Mouse (Mus musculus) embryonic facial prominence, embryonic 13.5 days (tissue): ENCODE data around the gene Stx7. TPM values are rescaled to one million over a fixed set of nuclear protein-coding genes. Genes with fewer than 3 reads are reported as not detected.
"Not testable (repeated sequence)": the region's sequence is repeated elsewhere in the genome, so short reads cannot be mapped to it uniquely, and the experiment has no call there.

Experiments used
- ATAC-seq: fragments of 200-750 bp; cut with Nextera tagmentation; 2 replicates; pipeline ENCODE4 v1.8.0; 2017; ENCODE audit warnings: low read depth; ENCODE audit not compliant: insufficient number of reproducible peaks, insufficient read depth, low FRiP score, low TSS enrichment
- H3K27ac ChIP-seq: fragments of 300-500 bp; sonication (generic); 2 replicates; pipeline ENCODE4 v1.5.1; 2015; ENCODE audit warnings: moderate library complexity, mild to moderate bottlenecking, inconsistent platforms
- H3K27me3 ChIP-seq: fragments of 300-500 bp; sonication (generic); 2 replicates; pipeline ENCODE4 v1.6.1; 2015; ENCODE audit warnings: mild to moderate bottlenecking, inconsistent platforms
- H3K36me3 ChIP-seq: fragments of 300-500 bp; sonication (generic); 2 replicates; pipeline ENCODE4 v1.6.1; 2015; ENCODE audit warnings: mild to moderate bottlenecking, inconsistent platforms
- H3K4me1 ChIP-seq: fragments of 300-500 bp; sonication (generic); 2 replicates; pipeline ENCODE4 v1.6.1; 2015; ENCODE audit warnings: inconsistent platforms
- H3K4me2 ChIP-seq: fragments of 300-500 bp; sonication (generic); 2 replicates; pipeline ENCODE4 v1.6.1; 2015; ENCODE audit warnings: moderate library complexity, mild to moderate bottlenecking, inconsistent platforms
- H3K4me3 ChIP-seq: fragments of 300-500 bp; sonication (generic); 2 replicates; pipeline ENCODE4 v1.5.1; 2015; ENCODE audit warnings: mild to moderate bottlenecking, inconsistent platforms
- H3K9ac ChIP-seq: fragments of 300-500 bp; sonication (generic); 2 replicates; pipeline ENCODE4 v1.6.1; 2015; ENCODE audit warnings: mild to moderate bottlenecking, inconsistent platforms
- H3K9me3 ChIP-seq: fragments of 300-500 bp; sonication (generic); 2 replicates; pipeline ENCODE4 v1.6.1; 2016; ENCODE audit warnings: inconsistent platforms
- WGBS: fragments of 180-500 bp; shearing (Covaris S2); methylation state at CpG from one replicate; pipeline ENCODE4 v1.1.7; 2015; ENCODE audit warnings: mixed read lengths; 5-methylcytosine and 5-hydroxymethylcytosine counted together
- polyA plus RNA-seq: library from polyadenylated mRNA; unstranded; fragments of >200 nt; fragmentation: Nextera tagmentation; extraction: Ambion mirVana; gene quantifications from 2 replicates; pipeline ENCODE4 v1.2.1, GENCODE M21; 2015

The Stx7 gene
- 62.6 and 79.7 TPM in 2 replicates for polyA plus RNA-seq

GRCm38 (mm10) chr10:24149135-24149781, at the start of gene Stx7:
Stx7 (plus strand) TSS chr10:24149302.
- Histone ChIP-seq H3K4me2 (peak within 1 kb of the TSS; percentile 71), H3K4me1 (peaks cover 9% of the 10 kb centered on the region), H3K27me3 (no peaks in the 10 kb centered on the region), H3K36me3 (no peaks in the 10 kb centered on the region), H3K9ac (peak within 1 kb of the TSS; percentile 81), H3K4me3 (peak within 1 kb of the TSS; percentile 80), H3K9me3 (no peaks in the 10 kb centered on the region), H3K27ac (peak within 1 kb of the TSS; percentile 39)
- under 1% methylated on average over 45 of the region's 45 CpGs for WGBS
- ATAC-seq, result peak; percentile 93

DNA sequence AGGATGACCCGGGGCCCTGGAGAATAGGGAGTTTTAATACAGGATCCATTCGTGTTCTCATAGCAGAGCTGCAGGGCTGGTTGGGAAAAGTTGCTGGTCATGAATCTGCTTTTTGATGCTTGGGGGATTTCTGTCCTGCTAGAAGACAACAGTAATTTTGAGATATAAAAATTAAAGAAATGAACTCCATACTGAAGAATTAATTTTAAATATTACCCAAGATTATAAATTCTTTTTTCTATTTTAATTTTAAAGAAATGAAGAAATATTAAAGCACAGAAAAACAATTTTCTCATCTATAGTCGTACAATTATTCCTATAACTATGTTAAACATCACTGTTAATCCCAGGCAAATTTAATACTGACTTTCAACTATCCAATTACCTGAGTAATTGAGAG, 47.3 kb upstream of the Stx7 start, which contains the start of gene Taar8c:
TSS of gene Taar8c (minus strand) at position 101 of the 400 bp plus-strand sequence.
- H3K27me3 ChIP-seq, ATAC-seq, H3K4me2 ChIP-seq, H3K9me3 ChIP-seq, H3K27ac ChIP-seq, H3K36me3 ChIP-seq, H3K4me1 ChIP-seq, H3K4me3 ChIP-seq, H3K9ac ChIP-seq: not testable (repeated sequence)
- WGBS, result 88% methylated on average over 1 of the region's 3 CpGs

DNA sequence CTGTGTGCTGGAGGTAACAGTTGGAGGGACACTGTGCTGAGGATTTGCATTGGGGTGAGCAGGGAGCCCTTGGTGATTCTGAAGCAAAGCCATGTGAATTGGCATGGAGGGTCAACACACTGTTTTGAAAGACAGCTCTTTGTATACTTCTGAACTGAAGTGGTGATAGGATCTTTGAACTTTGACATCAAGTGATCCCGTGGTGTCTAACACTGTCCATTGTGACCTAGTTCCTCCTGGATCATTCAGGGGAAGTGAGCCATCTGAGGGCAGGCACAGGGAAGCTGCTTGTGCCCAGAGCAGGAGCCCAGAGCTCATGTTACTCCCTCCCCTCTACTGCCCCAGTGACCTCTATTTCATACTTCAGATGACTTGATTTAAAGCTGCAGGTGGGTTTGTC, 45.8 kb upstream of the Stx7 start:
- not testable (repeated sequence) for H3K9ac ChIP-seq, H3K4me2 ChIP-seq, H3K4me1 ChIP-seq, H3K27ac ChIP-seq, H3K27me3 ChIP-seq, H3K4me3 ChIP-seq, H3K36me3 ChIP-seq, ATAC-seq, H3K9me3 ChIP-seq
- 22% methylated on average over 1 of the region's 1 CpGs for WGBS

GRCm38 (mm10) chr10:24107747-24108146, 41.4 kb upstream of the Stx7 start:
- Histone ChIP-seq H3K4me3 (no peak overlapping the region), H3K9me3 (no peaks in the 10 kb centered on the region), H3K36me3 (no peaks in the 10 kb centered on the region), H3K4me2 (no peak overlapping the region), H3K4me1 (no peaks in the 10 kb centered on the region), H3K27me3 (no peaks in the 10 kb centered on the region), H3K9ac (no peak overlapping the region), H3K27ac (no peak overlapping the region)
- ATAC-seq, result no peak
- WGBS, result 53% methylated on average over 5 of the region's 5 CpGs

- H3K4me2 ChIP-seq, result no peak overlapping the region
- H3K27me3 ChIP-seq, result no peaks in the 10 kb centered on the region
- no peaks in the 10 kb centered on the region for H3K9me3 ChIP-seq
- H3K4me1 ChIP-seq, result no peaks in the 10 kb centered on the region
- H3K9ac ChIP-seq, result no peak overlapping the region
- no peak for ATAC-seq
- WGBS, result 59% methylated on average over 3 of the region's 3 CpGs
- H3K27ac ChIP-seq, result no peak overlapping the region
- no peaks in the 10 kb centered on the region for H3K36me3 ChIP-seq
- H3K4me3 ChIP-seq, result no peak overlapping the region
Observed at GRCm38 (mm10) chr10:24108236-24108635, 40.9 kb upstream of the Stx7 start.

- not testable (repeated sequence) for H3K27me3 ChIP-seq, H3K36me3 ChIP-seq, ATAC-seq, H3K4me3 ChIP-seq, H3K4me2 ChIP-seq, H3K9ac ChIP-seq, H3K4me1 ChIP-seq, H3K9me3 ChIP-seq, H3K27ac ChIP-seq
- WGBS, result 81% methylated on average over 8 of the region's 8 CpGs
Observed at GRCm38 (mm10) chr10:24109434-24109833, 39.7 kb upstream of the Stx7 start, which contains the start of gene Taar9. Taar9 (minus strand) TSS chr10:24109534.

GRCm38 (mm10) chr10:24111116-24111778, 37.9 kb upstream of the Stx7 start:
- Histone ChIP-seq H3K9ac (no peak overlapping the region), H3K27me3 (no peaks in the 10 kb centered on the region), H3K4me1 (no peaks in the 10 kb centered on the region), H3K36me3 (no peaks in the 10 kb centered on the region), H3K27ac (no peak overlapping the region), H3K9me3 (peaks cover 6% of the 10 kb centered on the region; the same call in 1 of the 2 replicates), H3K4me3 (no peak overlapping the region), H3K4me2 (no peak overlapping the region)
- 50% methylated on average over 6 of the region's 6 CpGs for WGBS
- no peak for ATAC-seq

- no peaks in the 10 kb centered on the region for H3K27me3 ChIP-seq
Observed at GRCm38 (mm10) chr10:24131451-24132262, 17.4 kb upstream of the Stx7 start.

DNA sequence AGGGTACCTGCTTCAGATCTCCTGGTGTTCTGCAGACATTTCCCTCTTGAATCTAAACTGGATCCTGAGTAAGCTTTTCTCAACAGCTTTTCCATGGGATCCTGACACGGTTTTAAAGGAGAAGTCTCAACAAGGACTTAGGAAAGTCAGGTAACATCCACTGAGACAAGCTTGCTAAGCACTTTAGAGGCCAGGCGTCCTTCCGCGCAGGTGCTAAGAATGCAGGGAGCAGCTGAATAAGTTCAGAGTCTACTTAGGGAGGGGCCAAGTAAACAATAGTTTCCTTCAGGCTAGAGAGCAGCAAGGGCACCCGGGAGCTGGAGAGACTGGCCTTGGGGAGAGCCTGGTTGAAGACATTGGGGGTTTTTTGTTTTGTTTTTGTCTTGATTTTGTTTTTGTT, 16.8 kb upstream of the Stx7 start:
- no peaks in the 10 kb centered on the region for H3K27me3 ChIP-seq
- no peaks in the 10 kb centered on the region for H3K4me1 ChIP-seq
- H3K36me3 ChIP-seq, result no peaks in the 10 kb centered on the region
- no peak overlapping the region for H3K27ac ChIP-seq
- no peaks in the 10 kb centered on the region for H3K9me3 ChIP-seq
- H3K4me3 ChIP-seq, result no peak overlapping the region
- no peak for ATAC-seq
- WGBS, result 10% methylated on average over 5 of the region's 5 CpGs
- H3K9ac ChIP-seq, result no peak overlapping the region
- H3K4me2 ChIP-seq, result no peak overlapping the region

More at GRCm38 (mm10) chr10:24131451-24132262, 17.4 kb upstream of the Stx7 start:
- Histone ChIP-seq H3K4me2 (peak overlapping the region; percentile 53), H3K9me3 (no peaks in the 10 kb centered on the region), H3K9ac (0 out of 2 replicates have a peak overlapping the region, but pooled peaks have one; percentile 32), H3K36me3 (no peaks in the 10 kb centered on the region), H3K27ac (no peak overlapping the region), H3K4me1 (no peaks in the 10 kb centered on the region), H3K4me3 (peak overlapping the region; percentile 27)
- ATAC-seq, result no peak; the same call in 1 of the 2 replicates
- WGBS, result 16% methylated on average over 9 of the region's 9 CpGs

DNA sequence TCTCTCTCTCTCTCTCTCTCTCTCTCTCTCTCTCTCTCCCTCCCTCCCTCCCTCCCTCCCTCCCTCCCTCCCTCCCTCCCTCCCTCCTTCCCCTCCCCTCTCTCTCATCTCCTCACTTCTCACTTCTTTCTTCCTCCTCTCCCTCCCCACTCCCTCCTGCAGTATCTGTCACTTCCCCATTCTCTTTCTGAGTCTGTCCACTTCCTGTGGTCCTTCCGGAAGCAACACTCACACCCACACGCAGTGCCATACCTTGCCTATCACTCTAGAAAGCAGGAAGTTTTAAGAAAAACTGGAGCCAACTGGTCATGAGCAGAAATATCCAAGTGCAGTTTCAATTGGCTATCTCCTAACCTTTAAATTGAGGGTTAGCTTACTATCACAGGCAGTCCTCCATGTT, 16.0 kb upstream of the Stx7 start:
- no peak overlapping the region for H3K4me2 ChIP-seq
- H3K9me3 ChIP-seq, result no peaks in the 10 kb centered on the region
- H3K4me1 ChIP-seq, result no peaks in the 10 kb centered on the region
- H3K36me3 ChIP-seq, result no peaks in the 10 kb centered on the region
- no peaks in the 10 kb centered on the region for H3K27me3 ChIP-seq
- no peak for ATAC-seq
- H3K9ac ChIP-seq, result no peak overlapping the region
- WGBS, result 32% methylated on average over 2 of the region's 2 CpGs
- no peak overlapping the region for H3K27ac ChIP-seq
- H3K4me3 ChIP-seq, result no peak overlapping the region

DNA sequence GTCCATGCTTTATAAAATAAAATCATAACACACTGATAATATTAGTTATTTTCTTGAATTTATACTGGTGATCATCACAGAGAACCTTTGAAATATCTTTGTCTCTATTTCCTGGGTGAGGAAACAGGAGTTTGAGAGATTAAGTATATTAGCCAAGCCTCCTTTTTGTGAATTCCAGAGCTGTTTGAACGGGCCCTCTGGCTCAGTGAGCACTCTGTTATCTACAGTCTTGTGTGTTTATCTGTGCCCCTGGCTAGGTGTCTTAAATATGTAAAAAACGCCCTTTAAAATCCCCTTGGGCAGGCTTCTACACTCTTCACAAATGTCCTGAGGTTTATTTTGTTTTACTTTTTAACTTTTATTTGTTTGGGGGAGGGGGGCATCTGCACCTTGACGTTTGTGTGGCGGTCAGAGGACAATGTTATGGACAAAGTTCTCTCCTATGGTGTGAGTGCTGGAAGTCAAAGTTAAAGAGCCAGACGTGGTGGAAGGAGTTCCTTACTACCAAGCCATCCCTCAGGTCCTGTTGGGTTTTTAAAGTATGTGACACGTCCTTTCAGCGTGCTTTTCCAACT, 14.9 kb upstream of the Stx7 start:
- Histone ChIP-seq H3K9ac (no peak overlapping the region), H3K4me3 (no peak overlapping the region), H3K9me3 (no peaks in the 10 kb centered on the region), H3K4me2 (no peak overlapping the region), H3K27me3 (no peaks in the 10 kb centered on the region), H3K36me3 (no peaks in the 10 kb centered on the region), H3K27ac (no peak overlapping the region), H3K4me1 (no peaks in the 10 kb centered on the region)
- ATAC-seq, result no peak
- 57% methylated on average over 7 of the region's 7 CpGs for WGBS
